Mouse (Mus musculus) lung, postnatal 0 days (tissue): ENCODE data around the gene Mrpl34. TPM values are rescaled to one million over a fixed set of nuclear protein-coding genes. Genes with fewer than 3 reads are reported as not detected.
A peak's percentile ranks its signal among the peaks of the same experiment; 100 is the strongest.

Experiments used
- ATAC-seq: fragments of 200-750 bp; cut with Nextera tagmentation; 2 replicates; pipeline ENCODE4 v1.8.0; 2017; ENCODE audit warnings: moderate library complexity
- DNase-seq: peaks from one replicate; pipeline ENCODE4 v3.0.0-alpha.2; 2016; ENCODE audit warnings: low spot score
- H3K27ac ChIP-seq: fragments of 300-500 bp; sonication (generic); 2 replicates; pipeline ENCODE4 v1.5.1; 2014; ENCODE audit warnings: antibody characterized with exemption, mild to moderate bottlenecking, low read length, mixed read lengths
- H3K27me3 ChIP-seq: fragments of 300-500 bp; sonication (generic); replicated peaks from 2 replicates; pipeline ENCODE4 v1.6.1; 2014; ENCODE audit warnings: low read length, mixed read lengths; ENCODE audit not compliant: insufficient read depth
- H3K36me3 ChIP-seq: fragments of 300-500 bp; sonication (generic); 2 replicates; pipeline ENCODE4 v1.6.1; 2014; ENCODE audit warnings: low read length, mixed read lengths; ENCODE audit not compliant: insufficient read depth
- H3K4me1 ChIP-seq: fragments of 300-500 bp; sonication (generic); 2 replicates; pipeline ENCODE4 v1.6.1; 2014; ENCODE audit warnings: antibody characterized with exemption, low read depth, low read length, mixed read lengths; ENCODE audit not compliant: insufficient read depth
- H3K4me2 ChIP-seq: fragments of 300-500 bp; sonication (generic); replicated peaks from 2 replicates; pipeline ENCODE4 v1.6.1; 2014; ENCODE audit warnings: low read depth, mild to moderate bottlenecking, low read length, moderate library complexity, mixed read lengths
- H3K4me3 ChIP-seq: fragments of 300-500 bp; sonication (generic); 2 replicates; pipeline ENCODE4 v1.5.1; 2014; ENCODE audit warnings: low read depth, low read length
- H3K9ac ChIP-seq: fragments of 300-500 bp; sonication (generic); replicated peaks from 2 replicates; pipeline ENCODE4 v1.6.1; 2014; ENCODE audit warnings: low read depth, mild to moderate bottlenecking
- H3K9me3 ChIP-seq: fragments of 300-500 bp; sonication (generic); 2 replicates; pipeline ENCODE4 v1.6.1; 2016; ENCODE audit warnings: low read length, mixed read lengths
- CTCF ChIP-seq: IDR thresholded peaks from 2 replicates; pipeline ENCODE4 v1.5.1; 2016; ENCODE audit warnings: antibody characterized with exemption, mild to moderate bottlenecking
- EP300 ChIP-seq: IDR thresholded peaks from 2 replicates; pipeline ENCODE4 v1.6.1; 2016; ENCODE audit warnings: antibody characterized with exemption, mild to moderate bottlenecking, control low read depth
- WGBS: fragments of 180-500 bp; shearing (Covaris S2); extraction: QIAGEN DNeasy Blood & Tissue Kit; methylation state at CpG from one replicate; pipeline ENCODE4 v1.1.7; 2014; 5-methylcytosine and 5-hydroxymethylcytosine counted together
- polyA plus RNA-seq: library from polyadenylated mRNA; unstranded; fragments of >200 nt; fragmentation: Nextera tagmentation; extraction: Ambion mirVana; gene quantifications from 2 replicates; pipeline ENCODE4 v1.2.1, GENCODE M21; 2015

Gene Mrpl34
- polyA plus RNA-seq, 1 experiment from 2014 or later = 146 TPM

DNA sequence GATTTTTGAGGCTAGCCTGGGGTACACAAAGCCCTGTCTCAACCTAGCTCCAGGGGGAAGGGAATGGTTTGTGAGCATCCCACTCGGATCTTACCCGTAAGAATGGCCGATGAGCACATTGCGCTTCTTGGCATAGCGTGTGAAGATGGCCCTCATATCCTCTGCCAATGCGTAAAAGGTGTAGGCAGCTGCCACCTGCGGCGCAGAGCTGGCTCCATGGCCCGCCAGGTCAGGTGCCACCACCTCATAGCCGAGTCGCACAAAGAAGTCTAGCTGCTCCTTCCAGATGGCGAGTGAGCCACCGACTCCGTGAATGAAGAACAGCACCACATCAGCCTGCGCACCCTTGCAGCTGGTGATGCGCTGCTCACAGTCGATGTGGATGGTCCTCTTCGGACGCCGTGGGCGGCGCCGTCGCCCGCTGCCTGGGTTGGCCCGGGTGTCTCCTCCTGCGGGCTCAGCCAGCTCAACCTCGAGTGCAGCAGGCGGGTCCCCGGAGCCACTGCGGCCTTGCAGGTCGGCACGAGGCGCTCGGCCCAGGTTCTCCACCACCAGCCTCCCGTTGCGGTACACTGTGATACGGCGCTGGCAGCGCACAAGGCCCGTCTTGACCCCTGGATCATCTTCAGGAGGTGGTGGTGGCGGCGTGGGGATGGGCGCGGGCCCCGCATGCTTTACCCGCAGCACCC, 3.5 kb upstream of the Mrpl34 start:
- no peak overlapping the region for H3K27ac ChIP-seq
- H3K9ac ChIP-seq = no peak overlapping the region
- H3K4me3 ChIP-seq = no peak overlapping the region
- ATAC-seq (no peak), DNase-seq (no peak)
- H3K27me3 ChIP-seq = no peaks in the 10 kb centered on the region
- no peak for TF ChIP-seq CTCF
- TF ChIP-seq EP300 = no peak
- no peaks in the 10 kb centered on the region for H3K36me3 ChIP-seq
- no peak overlapping the region for H3K4me2 ChIP-seq
- H3K9me3 ChIP-seq = no peaks in the 10 kb centered on the region
- 87% methylated on average over 45 of the region's 47 CpGs for WGBS
- peaks cover 22% of the 10 kb centered on the region; the same call in 1 of the 2 replicates for H3K4me1 ChIP-seq

- Histone ChIP-seq H3K36me3 (no peaks in the 10 kb centered on the region), H3K27me3 (no peaks in the 10 kb centered on the region), H3K9ac (no peak overlapping the region), H3K4me1 (peaks cover 22% of the 10 kb centered on the region; the same call in 1 of the 2 replicates), H3K9me3 (no peaks in the 10 kb centered on the region), H3K4me3 (no peak overlapping the region), H3K4me2 (no peak overlapping the region), H3K27ac (no peak overlapping the region)
- no peak for DNase-seq
- no peak for ATAC-seq
- 67% methylated on average over 4 of the region's 4 CpGs for WGBS
- TF ChIP-seq EP300 (no peak), CTCF (no peak)
These were observed 2.6 kb upstream of the Mrpl34 start for GRCm38 (mm10) chr8:71462191-71462590.

GRCm38 (mm10) chr8:71462786-71463185, 2.0 kb upstream of the Mrpl34 start:
- ATAC-seq (no peak), DNase-seq (peak; percentile 56)
- Histone ChIP-seq H3K9ac (peak overlapping the region; percentile 56; the same call in 1 of the 2 replicates), H3K4me1 (peaks cover 22% of the 10 kb centered on the region; the same call in 1 of the 2 replicates), H3K4me2 (peak overlapping the region; percentile 98), H3K27me3 (no peaks in the 10 kb centered on the region), H3K27ac (no peak overlapping the region), H3K9me3 (no peaks in the 10 kb centered on the region), H3K4me3 (peak overlapping the region; percentile 67), H3K36me3 (no peaks in the 10 kb centered on the region)
- TF ChIP-seq EP300 = no peak
- no peak for TF ChIP-seq CTCF
- 3% methylated on average over 16 of the region's 16 CpGs for WGBS

DNA sequence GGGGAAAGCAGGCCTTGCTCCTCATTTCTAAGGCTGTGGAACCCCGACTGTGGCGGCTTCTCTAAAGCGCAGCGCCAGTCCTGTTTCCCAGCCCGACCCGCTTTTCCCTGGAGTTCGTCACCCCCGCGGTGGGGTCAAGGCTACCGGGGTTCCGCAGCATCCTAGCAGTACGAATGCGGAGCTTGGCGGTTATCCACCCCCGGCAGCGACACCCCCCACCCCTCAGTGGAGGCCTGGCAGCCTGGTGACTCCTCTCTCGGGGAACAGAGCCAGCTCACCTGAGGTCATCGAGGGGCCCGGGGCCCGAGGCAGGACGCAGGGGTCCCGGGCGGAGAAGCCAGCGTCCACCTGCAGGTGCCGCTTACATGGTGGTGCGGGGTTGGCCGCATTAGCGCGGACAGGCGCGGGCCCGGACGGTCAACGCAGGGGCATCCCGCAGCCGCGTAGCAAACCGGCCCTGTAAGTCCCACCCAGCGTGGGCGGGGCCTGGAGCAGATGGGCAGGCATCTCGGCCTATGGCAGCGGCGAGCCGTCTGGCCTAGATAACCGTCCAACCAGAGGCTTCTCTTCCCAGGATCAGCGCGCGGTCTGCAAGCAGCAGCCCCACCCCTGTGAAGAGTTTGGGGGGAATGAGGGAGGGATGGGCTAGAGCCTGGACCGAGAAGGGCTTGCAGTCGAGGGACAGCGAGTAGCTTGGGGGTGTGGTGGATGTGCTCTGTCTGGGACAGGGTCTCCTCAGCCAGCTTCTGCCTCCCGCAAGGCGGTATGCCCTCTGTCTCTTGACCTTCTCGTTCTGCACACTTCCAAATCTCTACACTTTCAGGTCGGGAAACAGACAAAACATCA, 1.3 kb upstream of the Mrpl34 start, which contains the start of gene Abhd8:
Gene Abhd8, minus strand, starts transcription at position 468 of the 846 bp plus-strand sequence.
- 2% methylated on average over 55 of the region's 55 CpGs for WGBS
- ATAC-seq = peak; percentile 66
- H3K4me2 ChIP-seq = peak within 1 kb of the TSS; percentile 98

DNA sequence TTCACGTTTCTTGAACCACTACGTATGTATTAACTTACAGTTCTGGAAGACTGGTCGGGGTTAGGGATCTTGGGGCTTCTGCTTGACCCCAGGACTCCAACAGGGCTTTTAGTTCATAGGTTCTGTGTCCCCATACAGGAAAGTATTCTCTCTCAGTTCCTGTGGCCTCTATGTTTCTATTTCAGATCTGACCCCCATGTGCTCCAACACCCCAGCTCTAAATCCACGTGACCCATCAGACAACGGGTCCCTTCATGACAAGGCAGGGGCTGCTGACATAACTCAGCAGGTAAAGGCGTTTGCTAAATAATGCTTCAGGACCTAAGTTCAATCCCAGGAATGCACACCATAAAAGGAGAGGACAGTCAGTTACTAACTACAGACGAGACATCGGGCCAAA, 974 bp downstream of the Mrpl34 start:
- no peak for TF ChIP-seq EP300
- Histone ChIP-seq H3K9ac (no peak overlapping the region), H3K36me3 (no peaks in the 10 kb centered on the region), H3K27ac (no peak overlapping the region), H3K4me1 (peaks cover 22% of the 10 kb centered on the region; the same call in 1 of the 2 replicates), H3K4me2 (peak overlapping the region; percentile 98; the same call in 1 of the 2 replicates), H3K9me3 (no peaks in the 10 kb centered on the region), H3K4me3 (peak overlapping the region; percentile 54; the same call in 1 of the 2 replicates), H3K27me3 (no peaks in the 10 kb centered on the region)
- ATAC-seq (no peak), DNase-seq (no peak)
- 77% methylated on average over 8 of the region's 8 CpGs for WGBS

More for the DNA sequence above, 1.3 kb upstream of the Mrpl34 start, which contains the start of gene Abhd8:
- no peak for TF ChIP-seq EP300
- no peak for TF ChIP-seq CTCF
- Histone ChIP-seq H3K27ac (peak within 1 kb of the TSS; percentile 47), H3K4me1 (peaks cover 22% of the 10 kb centered on the region; the same call in 1 of the 2 replicates), H3K9me3 (no peaks in the 10 kb centered on the region), H3K9ac (peak within 1 kb of the TSS; percentile 56), H3K27me3 (no peaks in the 10 kb centered on the region), H3K4me3 (peak within 1 kb of the TSS; percentile 67), H3K36me3 (no peaks in the 10 kb centered on the region)
- peak; percentile 94 for DNase-seq

DNA sequence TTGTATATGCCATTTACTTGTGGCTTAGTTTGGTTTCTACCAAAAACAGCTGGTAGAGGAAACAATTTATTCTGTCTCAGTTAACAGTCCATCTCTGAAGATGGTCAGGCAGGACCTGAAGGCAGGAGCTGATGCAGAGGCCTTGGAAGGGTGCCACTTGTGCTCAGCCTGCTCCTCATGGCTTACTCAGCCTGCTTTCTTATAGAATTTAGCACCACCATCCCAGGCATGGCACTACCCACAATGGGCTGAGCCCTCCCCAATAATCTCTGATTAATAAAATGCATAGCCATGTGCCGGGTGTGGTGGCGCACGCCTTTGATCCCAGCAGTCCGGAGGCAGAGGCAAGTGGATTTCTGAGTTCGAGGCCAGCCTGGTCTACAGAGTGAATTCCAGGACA, 1.4 kb downstream of the Mrpl34 start:
- DNase-seq = no peak
- H3K9ac ChIP-seq = no peak overlapping the region
- no peak overlapping the region for H3K27ac ChIP-seq
- no peak for ATAC-seq
- H3K4me3 ChIP-seq = no peak overlapping the region
- H3K4me1 ChIP-seq = peaks cover 22% of the 10 kb centered on the region; the same call in 1 of the 2 replicates
- H3K9me3 ChIP-seq = no peaks in the 10 kb centered on the region
- TF ChIP-seq EP300 (no peak), CTCF (no peak)
- H3K36me3 ChIP-seq = no peaks in the 10 kb centered on the region
- WGBS = 95% methylated on average over 5 of the region's 5 CpGs
- H3K27me3 ChIP-seq = no peaks in the 10 kb centered on the region
- no peak overlapping the region for H3K4me2 ChIP-seq
